Mouse (Mus musculus): ENCODE data around the gene Calm3. TPM values are rescaled to one million over a fixed set of nuclear protein-coding genes. Genes with fewer than 3 reads are reported as not detected.
A peak's percentile ranks its signal among the peaks of the same experiment; 100 is the strongest.

Calm3 gene
- total and polyA plus RNA-seq, 2 experiments from 2014 or later, result 441 to 2,018 TPM

- WGBS, result 60% methylated on average over 13 of the region's 13 CpGs
- peak overlapping the region; percentile 54 for H3K27ac ChIP-seq
- H3K9ac ChIP-seq (replicated peaks; ENCODE audit: low read length), result peak overlapping the region; percentile 28; the same call in 1 of the 2 replicates
- H3K36me3 ChIP-seq (ENCODE audit: insufficient read depth, low read length), result peaks cover 38% of the 10 kb centered on the region
- H3K9me3 ChIP-seq (ENCODE audit: low read length), result no peaks in the 10 kb centered on the region
- H3K4me3 ChIP-seq (ENCODE audit: low read length), result peak overlapping the region; percentile 11; the same call in 1 of the 2 replicates
- ATAC-seq (no peak), DNase-seq (ENCODE audit: low spot score) (no peak)
- TF ChIP-seq CTCF (IDR thresholded peaks at IDR 0.05; ENCODE audit: low read depth), result no peak
- H3K4me1 ChIP-seq (ENCODE audit: insufficient read depth, low read length), result peaks cover 26% of the 10 kb centered on the region
- H3K27me3 ChIP-seq (ENCODE audit: insufficient read depth, low read length), result no peaks in the 10 kb centered on the region
- H3K4me2 ChIP-seq (ENCODE audit: low read depth, low read length), result peak overlapping the region; percentile 40
These were observed 4.3 kb downstream of the Calm3 start for GRCm38 (mm10) chr7:16919395-16920149.

- Histone ChIP-seq H3K4me2 (ENCODE audit: low read depth, low read length) (no peak overlapping the region), H3K4me3 (ENCODE audit: low read length) (no peak overlapping the region), H3K9me3 (ENCODE audit: low read length) (no peaks in the 10 kb centered on the region), H3K9ac (replicated peaks; ENCODE audit: low read length) (no peak overlapping the region; the same call in 1 of the 2 replicates), H3K4me1 (ENCODE audit: insufficient read depth, low read length) (peaks cover 26% of the 10 kb centered on the region), H3K27me3 (ENCODE audit: insufficient read depth, low read length) (no peaks in the 10 kb centered on the region), H3K36me3 (ENCODE audit: insufficient read depth, low read length) (peaks cover 41% of the 10 kb centered on the region), H3K27ac (peak overlapping the region; percentile 45; the same call in 1 of the 2 replicates)
- WGBS, result 65% methylated on average over 3 of the region's 3 CpGs
- ATAC-seq, result no peak
- TF ChIP-seq CTCF (IDR thresholded peaks at IDR 0.05; ENCODE audit: low read depth), result no peak
- DNase-seq (ENCODE audit: low spot score), result no peak
These were observed 5.2 kb downstream of the Calm3 start for GRCm38 (mm10) chr7:16918670-16919069.

DNA sequence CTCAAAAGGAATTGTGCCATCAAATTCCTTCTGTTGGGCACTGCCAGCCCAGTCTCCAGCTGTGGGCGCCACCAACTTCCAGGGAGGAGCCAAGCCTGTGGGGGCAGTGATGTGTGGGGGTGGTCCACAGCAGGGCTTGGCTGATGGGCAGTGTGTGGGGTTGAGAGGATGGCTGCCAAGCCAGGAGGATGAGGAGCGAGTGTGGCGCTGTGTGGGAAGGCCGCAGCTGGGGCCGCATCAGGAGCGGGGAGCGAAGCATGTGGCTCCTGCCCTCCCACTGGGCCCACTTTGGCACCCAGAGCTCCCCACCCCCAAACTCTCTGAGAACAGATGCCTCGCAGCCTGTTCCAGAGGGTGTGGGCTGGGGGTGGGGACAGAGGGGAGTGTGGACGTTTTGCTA is 5.9 kb downstream of the Calm3 start:
- H3K27ac ChIP-seq, result peak overlapping the region; percentile 45; the same call in 1 of the 2 replicates

DNA sequence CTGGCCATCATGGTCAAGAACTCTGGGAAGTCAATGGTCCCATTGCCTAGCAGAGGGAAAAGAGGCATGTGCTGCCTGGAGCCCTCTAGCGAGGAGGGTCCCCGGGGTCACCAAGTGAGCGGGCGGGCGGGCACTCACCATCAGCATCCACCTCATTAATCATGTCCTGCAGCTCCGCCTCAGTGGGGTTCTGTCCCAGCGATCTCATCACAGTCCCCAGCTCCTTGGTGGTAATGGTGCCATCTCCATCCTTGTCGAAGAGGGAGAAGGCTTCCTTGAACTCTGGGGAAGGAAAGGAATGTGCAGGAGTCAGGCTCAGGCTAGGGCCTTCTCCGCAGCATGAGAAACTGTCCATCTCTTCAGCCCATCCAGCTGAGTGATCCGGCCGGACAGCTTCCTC is 6.5 kb downstream of the Calm3 start:
- Histone ChIP-seq H3K36me3 (ENCODE audit: insufficient read depth, low read length) (peaks cover 41% of the 10 kb centered on the region), H3K9me3 (ENCODE audit: low read length) (no peaks in the 10 kb centered on the region), H3K4me1 (ENCODE audit: insufficient read depth, low read length) (peaks cover 26% of the 10 kb centered on the region), H3K9ac (replicated peaks; ENCODE audit: low read length) (no peak overlapping the region), H3K27ac (peak overlapping the region; percentile 54; the same call in 1 of the 2 replicates), H3K27me3 (ENCODE audit: insufficient read depth, low read length) (no peaks in the 10 kb centered on the region), H3K4me3 (ENCODE audit: low read length) (no peak overlapping the region), H3K4me2 (ENCODE audit: low read depth, low read length) (no peak overlapping the region)
- no peak for ATAC-seq
- 56% methylated on average over 11 of the region's 11 CpGs for WGBS
- no peak for TF ChIP-seq CTCF (IDR thresholded peaks at IDR 0.05; ENCODE audit: low read depth)
- DNase-seq (ENCODE audit: low spot score), result no peak

More for the DNA sequence above, 5.9 kb downstream of the Calm3 start:
- WGBS, result 32% methylated on average over 9 of the region's 9 CpGs
- Histone ChIP-seq H3K4me3 (ENCODE audit: low read length) (no peak overlapping the region), H3K4me2 (ENCODE audit: low read depth, low read length) (no peak overlapping the region), H3K4me1 (ENCODE audit: insufficient read depth, low read length) (peaks cover 26% of the 10 kb centered on the region), H3K9me3 (ENCODE audit: low read length) (no peaks in the 10 kb centered on the region), H3K27me3 (ENCODE audit: insufficient read depth, low read length) (no peaks in the 10 kb centered on the region), H3K36me3 (ENCODE audit: insufficient read depth, low read length) (peaks cover 41% of the 10 kb centered on the region), H3K9ac (replicated peaks; ENCODE audit: low read length) (no peak overlapping the region; the same call in 1 of the 2 replicates)
- peak; percentile 18; the same call in 1 of the 2 replicates for ATAC-seq
- no peak for TF ChIP-seq CTCF (IDR thresholded peaks at IDR 0.05; ENCODE audit: low read depth)
- DNase-seq (ENCODE audit: low spot score), result peak; percentile 59

- 70% methylated on average over 30 of the region's 30 CpGs for whole genome bisulfite sequencing
- peaks cover 22% of the 10 kb centered on the region for H3K4me1 ChIP-seq (ENCODE audit: insufficient read depth, low read length)
- 0 out of 2 replicates have a peak, but pooled peaks have one; percentile 3 for TF ChIP-seq CTCF (IDR thresholded peaks at IDR 0.05; ENCODE audit: low read depth)
- no peak overlapping the region for H3K9ac ChIP-seq (replicated peaks; ENCODE audit: low read length)
- H3K36me3 ChIP-seq (ENCODE audit: insufficient read depth, low read length), result peaks cover 41% of the 10 kb centered on the region
- no peak overlapping the region for H3K4me3 ChIP-seq (ENCODE audit: low read length)
- H3K27ac ChIP-seq, result no peak overlapping the region
- H3K27me3 ChIP-seq (ENCODE audit: insufficient read depth, low read length), result no peaks in the 10 kb centered on the region
- no peaks in the 10 kb centered on the region for H3K9me3 ChIP-seq (ENCODE audit: low read length)
- DNase-seq (ENCODE audit: low spot score) (no peak), ATAC-seq (no peak)
- H3K4me2 ChIP-seq (ENCODE audit: low read depth, low read length), result no peak overlapping the region
These were observed 7.3 kb downstream of the Calm3 start for GRCm38 (mm10) chr7:16916342-16917265.

DNA sequence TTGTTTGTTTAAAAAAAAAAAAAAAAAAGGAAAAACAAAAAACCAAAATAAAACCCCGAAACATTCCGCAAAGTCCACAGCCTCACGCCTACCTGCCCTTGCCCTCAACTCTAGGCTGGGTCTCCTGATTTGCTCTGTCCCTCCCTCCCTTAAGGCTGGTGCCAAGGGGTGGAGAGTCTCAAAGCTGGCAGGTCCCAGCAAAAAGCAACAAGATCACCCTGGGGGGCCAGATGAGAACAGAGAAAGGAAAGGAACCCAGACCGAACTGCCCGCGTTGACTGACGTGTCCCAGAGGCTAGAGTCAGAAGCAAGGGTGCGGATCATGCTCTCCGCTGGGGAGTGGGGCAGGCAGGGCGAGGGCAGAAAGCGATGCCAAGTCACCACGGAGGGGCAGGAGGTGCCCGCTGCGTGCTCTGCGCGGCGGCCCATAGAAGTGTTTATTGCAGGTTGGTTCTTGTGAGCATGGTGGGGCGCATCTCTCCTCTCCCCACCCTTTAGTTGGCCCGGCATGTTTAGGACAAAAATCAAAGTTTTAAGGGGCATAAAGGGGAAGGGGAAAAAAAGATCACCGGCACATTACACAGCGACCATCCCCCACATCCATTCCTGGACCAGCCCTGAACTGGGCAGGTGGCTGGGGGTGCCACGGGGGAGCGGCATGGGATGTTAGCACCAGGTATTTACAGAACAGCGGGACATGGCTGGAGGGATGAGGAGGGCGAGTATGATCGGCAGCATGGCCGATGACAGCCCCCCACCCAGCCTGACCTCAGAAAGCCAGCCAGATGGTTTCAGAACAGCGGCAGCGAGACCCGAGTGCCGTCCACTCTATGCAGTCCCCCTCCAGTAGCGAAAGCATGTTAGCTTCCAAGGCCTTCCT is 8.2 kb downstream of the Calm3 start:
- no peak for TF ChIP-seq CTCF (IDR thresholded peaks at IDR 0.05; ENCODE audit: low read depth)

More for the DNA sequence above, 8.2 kb downstream of the Calm3 start:
- Histone ChIP-seq H3K36me3 (ENCODE audit: insufficient read depth, low read length) (peaks cover 41% of the 10 kb centered on the region), H3K9ac (replicated peaks; ENCODE audit: low read length) (no peak overlapping the region), H3K27ac (no peak overlapping the region), H3K4me2 (ENCODE audit: low read depth, low read length) (no peak overlapping the region), H3K4me3 (ENCODE audit: low read length) (no peak overlapping the region), H3K9me3 (ENCODE audit: low read length) (no peaks in the 10 kb centered on the region), H3K4me1 (ENCODE audit: insufficient read depth, low read length) (peaks cover 16% of the 10 kb centered on the region; the same call in 1 of the 2 replicates), H3K27me3 (ENCODE audit: insufficient read depth, low read length) (no peaks in the 10 kb centered on the region)
- 84% methylated on average over 32 of the region's 32 CpGs for WGBS
- ATAC-seq (no peak), DNase-seq (ENCODE audit: low spot score) (no peak)
